Mouse (Mus musculus): ENCODE measurements around the gene Tnfrsf4. TPM values are rescaled to one million over a fixed set of nuclear protein-coding genes. Genes with fewer than 3 reads are reported as not detected.

The Tnfrsf4 gene
- total RNA-seq (2022): 1 to 10 TPM; 1.0 to 3.0 (median 2.0) TPM

DNA sequence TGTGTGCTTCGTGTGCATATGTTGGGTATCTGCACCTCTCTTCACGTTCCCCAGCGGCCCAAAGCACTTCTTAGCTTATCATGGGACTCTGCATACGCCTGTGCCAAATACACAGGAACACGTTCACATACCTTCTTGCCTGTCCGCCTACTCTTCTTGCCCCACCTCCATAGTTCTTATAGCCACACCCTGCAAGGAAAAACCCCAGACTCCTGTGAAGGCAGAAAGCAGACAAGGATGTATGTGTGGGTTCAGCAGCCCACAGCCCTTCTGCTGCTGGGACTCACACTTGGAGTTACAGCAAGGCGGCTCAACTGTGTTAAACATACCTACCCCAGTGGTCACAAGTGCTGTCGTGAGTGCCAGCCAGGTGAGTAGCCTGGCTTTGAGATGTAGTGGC, at the start of gene Tnfrsf4:
Tnfrsf4 (plus strand) TSS at position 207 of the 400 bp plus-strand sequence.
- DNase-seq: no peak

DNA sequence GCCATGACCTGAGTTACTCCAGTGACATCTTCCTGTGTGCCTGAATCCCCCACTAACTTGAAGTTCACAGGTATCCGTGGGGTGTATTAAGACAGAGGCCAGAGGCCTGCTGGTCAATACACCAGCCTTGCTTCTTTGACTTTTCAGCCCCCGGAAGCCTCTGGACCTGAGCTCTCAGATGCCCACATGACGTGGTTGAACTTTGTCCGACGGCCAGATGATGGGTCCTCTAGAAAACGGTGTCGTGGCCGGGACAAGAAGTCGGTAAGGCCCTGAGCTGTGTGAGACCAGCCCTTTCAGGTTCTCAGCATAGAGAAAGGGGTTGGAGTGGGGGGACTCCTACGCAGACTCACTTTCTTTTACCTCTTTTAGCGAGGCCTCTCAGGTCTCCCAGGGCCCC, 49.2 kb upstream of the Tnfrsf4 start:
- DNase-seq: no peak

DNA sequence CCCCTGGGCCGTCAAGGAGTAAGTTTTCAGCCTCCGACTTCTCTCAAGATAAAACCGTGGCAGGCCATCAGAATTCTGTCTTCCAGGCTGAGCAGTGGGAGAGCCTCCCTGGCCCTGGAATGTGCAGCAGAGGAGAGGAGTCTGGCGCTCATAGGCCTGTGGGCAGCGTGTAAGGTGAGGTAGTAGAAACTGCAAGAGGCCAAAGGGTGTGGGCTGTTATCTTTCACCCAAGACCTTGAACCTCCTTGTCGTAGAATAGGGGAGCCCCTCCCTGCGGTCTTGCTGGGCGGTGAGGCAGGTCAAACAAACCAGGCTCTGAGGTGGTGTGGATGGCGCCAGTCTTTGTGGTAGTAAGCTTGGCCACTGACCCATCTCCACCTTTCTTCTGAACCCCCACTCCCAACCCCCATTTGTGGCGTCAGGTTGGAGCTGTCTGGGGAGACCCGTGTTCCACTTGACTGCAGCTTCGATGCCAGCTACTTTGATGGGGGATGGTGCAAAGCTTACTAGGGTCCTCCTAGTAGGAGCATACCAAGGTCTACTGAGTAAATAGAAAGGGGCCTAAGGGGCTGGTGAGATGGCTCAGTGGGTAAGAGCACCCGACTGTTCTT, 44.5 kb upstream of the Tnfrsf4 start:
- no peak for DNase-seq

DNA sequence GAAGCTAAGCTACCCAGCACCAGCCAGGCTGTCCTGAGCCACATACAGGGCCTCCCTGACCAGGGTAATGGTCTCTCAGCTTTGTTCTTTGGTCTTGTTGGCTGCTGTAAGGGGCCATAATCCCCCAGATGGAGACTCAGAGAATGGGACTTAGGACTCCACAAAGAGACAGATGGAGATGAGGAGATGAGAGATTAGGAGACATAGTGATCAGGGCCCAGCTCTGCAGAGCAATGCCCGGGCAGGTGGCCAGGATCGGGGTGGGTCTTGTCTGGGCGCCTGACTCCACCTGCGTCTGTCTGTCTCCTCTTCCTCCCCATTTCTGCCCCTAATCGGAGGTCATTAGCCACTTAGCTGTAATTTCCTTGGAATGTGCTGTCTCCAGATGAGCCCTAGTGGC, 43.4 kb upstream of the Tnfrsf4 start:
- no peak for DNase-seq

DNA sequence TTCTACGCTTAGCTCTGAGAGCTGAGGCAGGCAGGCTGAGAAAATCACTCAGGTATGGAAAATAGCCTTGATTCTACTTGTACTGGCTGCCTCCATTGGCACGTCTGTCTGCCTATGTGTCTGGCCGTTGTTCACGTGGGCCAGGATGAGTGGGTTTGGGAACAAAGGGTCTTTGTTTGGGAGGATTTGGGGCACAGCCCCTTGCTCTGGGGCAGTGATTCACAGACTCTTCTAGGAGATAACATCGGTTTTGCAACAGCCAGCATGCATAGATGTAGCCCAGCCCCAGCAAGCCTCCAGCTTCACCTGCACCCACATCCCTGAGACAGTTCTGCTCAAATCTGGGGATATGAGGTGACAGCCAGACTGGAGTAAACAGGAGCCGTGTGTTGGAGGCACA, 41.0 kb upstream of the Tnfrsf4 start:
- no peak for DNase-seq

DNA sequence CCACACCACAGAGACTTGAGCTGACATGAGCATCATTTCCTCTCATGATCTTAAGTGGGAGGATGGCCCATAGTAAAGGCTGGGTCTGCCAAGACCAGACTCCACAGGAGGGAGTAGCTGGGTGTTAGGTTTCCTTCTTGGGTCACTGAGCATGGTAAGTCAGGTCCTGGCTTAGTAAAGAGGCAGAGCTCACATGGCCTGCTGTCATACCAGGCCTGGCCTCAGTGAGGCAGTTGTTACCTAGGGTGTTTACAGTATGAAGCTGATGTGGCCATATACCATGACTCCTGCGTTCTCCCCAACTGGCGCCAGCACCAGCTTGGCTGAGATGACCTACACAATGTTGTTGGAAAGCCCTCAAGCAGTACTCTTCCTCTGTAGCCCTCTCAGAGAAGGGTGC, 40.4 kb upstream of the Tnfrsf4 start:
- no peak for DNase-seq

DNA sequence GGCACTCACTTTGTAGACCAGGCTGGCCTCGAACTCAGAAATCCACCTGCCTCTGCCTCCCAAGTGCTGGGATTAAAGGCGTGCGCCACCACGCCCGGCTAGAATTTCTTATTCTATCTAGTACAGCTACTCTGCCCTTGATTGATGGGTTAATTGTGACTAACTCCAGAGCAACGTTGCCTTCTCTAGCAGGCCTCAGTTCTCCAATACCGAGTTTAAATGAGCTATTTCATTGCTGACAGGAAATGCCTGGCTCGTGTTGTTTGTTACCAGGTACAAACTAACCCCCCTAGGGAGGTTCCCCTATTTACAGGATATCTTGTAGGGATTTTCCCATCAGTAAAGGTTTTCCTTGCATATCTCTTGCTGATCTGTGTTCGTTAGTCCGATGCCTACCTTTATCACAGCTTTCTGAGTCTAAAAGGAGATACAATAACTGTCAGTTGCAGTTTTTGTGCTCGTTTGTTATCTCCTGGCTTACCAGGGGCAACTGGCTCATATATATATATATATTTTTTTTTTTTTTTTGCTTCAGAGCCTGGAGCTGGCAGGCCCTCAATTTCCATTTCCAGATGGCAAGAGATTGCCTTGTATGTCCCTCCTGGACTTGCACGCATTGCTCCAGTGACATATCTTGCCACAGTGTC, 32.1 kb upstream of the Tnfrsf4 start:
- no peak for DNase-seq

DNA sequence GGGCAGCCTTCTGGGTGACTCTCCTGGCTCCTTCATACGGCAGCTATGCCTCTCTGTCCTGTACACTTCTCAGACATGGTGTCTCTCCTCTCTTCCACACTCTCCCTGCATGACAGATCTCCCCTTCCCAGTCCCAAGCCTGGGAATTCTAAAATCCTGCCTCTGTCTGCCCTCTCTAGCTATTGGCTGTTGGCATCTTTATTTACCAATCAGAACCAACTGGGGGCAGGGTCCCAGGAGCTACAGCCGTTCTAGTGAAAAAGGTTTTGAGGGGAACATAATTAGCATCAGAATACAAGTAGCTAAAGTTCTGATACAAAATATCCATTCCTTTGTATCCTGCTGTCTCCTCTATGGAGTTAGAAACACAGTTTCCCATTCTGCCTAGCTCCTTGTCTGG, 29.9 kb upstream of the Tnfrsf4 start:
- DNase-seq: no peak

DNA sequence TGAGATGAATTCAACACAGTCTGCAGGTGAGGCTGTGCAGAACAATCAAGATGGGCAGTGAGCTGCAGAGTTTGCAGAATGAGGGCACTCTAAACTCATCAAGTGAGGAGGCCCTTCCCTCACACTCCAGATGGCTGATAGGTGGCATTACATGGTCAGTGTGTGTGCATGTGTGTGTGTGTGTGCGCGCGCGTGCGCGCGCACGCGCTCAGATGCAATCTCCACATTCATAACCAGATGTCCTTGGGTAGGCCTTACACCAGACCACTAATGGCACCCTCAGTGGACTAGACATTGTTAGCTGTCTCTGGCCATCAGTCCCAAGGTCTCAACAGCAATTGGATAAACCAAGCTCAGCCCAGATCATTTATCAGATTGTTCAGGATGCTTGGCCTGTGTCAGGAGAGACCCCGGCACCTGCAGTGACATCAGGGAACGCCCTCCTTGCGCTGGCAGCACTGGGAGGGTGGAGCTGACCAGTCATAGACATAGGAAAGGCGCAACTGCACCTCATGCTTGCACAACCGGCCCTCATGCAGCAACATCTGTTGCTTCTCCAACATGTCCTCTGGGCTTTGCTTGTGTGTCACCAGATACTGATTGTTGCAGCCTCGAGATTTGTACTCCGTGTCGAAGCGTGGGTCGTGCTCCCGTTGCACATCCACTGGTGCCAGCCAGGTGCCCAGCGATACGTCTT, 22.3 kb upstream of the Tnfrsf4 start:
- no peak for DNase-seq

DNA sequence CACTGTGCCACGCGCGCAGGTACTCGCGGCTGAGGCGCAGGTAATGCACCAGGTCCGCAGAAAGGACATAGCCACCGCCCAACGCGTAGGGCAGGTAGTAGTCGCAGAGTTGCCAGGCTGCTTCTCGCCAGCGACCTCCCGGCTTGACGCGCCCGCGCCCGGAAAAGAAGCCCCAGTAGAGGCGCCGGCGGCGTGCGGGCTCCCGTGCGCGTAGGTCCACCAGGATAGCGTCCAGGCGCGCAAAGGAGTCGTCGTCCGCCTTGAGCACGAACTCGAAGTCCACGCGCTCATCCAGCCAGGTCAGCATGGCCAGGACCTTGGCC, 21.8 kb upstream of the Tnfrsf4 start:
- peak; percentile 58 for DNase-seq

DNA sequence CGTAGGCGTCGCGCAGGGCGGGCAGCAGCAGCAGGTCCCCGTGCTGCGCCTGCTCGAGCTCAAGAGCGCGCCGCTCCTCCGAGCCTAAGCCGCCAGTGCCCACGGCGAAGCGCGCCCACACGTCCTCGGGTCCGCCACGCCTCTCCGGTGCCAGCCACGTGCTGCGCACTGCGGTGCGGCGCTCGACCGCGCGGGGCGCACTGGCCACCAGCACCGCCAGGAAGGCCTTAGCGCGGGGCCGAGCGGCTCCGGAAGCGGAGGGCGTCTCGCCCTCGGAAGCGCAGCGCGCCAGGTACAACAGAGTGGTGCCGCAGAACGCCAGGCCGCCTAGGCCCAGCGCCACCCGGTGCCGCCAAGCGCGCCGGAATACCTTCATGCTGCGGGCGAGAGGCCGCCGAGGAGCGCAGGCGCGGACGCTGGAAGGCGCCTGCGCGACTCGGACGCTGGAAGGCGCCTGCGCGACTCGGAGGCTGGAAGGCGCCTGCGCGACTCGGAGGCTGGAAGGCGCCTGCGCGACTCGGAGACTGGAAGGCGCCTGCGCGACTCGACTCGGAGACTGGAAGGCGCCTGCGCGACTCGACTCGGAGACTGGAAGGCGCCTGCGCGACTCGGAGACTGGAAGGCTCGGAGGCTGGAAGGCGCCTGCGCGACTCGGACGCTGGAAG, 21.3 kb upstream of the Tnfrsf4 start, which contains the start of the genes B3galt6 and Sdf4:
B3galt6 (minus strand) TSS at position 409 of the 665 bp plus-strand sequence.
Sdf4 (plus strand) TSS at position 632 of the 665 bp plus-strand sequence.
- peak; percentile 75 for DNase-seq

DNA sequence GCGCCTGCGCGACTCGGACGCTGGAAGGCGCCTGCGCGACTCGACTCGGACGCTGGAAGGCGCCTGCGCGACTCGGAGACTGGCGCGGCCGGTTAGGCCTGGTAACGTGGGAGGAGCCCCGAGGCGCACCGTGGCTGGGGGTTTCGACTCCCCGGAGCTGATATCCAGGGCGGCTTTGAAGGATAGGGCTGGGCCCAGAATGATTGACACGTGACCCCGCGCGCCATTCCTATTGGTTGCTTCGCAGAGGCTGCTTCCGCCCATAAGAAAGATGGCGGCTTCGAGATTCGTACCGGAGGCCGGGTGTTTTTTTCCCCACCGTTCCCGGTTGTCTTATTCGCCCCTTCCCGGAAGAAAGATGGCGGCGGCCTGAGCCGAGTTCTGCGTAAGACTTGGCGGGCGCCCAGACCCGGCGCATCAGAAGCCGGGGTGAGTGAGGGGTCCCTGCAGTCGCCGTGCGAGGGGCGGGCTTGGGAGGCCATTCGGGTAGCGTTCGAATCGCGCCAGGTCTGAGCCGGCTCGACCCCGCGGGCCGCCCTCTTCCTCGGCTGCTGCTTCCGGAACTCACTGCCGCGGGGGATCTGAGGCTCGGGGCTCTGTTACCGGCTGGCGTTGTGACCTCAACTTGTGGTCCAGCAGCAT, 20.6 kb upstream of the Tnfrsf4 start:
- peak; percentile 94 for DNase-seq

DNA sequence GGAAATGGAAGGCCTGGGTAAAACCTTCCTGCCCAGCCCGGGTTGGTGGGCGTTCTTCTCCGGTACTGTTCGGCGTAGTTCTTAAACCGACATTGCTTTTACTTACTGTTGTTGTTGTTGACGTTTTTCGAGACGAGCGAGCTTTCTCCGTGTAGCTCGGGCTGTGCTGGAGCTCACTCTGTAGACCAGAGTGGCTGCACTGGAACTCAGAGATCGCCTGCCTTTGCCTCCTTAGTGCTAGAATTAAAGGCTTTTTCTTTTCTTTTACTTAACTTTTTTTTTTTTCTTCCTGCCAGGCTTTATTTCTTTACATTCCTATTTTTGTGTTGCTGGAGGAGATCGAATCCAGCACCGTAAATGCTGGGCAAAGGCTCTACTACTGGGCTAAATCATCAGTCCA, 20.0 kb upstream of the Tnfrsf4 start:
- no peak for DNase-seq

DNA sequence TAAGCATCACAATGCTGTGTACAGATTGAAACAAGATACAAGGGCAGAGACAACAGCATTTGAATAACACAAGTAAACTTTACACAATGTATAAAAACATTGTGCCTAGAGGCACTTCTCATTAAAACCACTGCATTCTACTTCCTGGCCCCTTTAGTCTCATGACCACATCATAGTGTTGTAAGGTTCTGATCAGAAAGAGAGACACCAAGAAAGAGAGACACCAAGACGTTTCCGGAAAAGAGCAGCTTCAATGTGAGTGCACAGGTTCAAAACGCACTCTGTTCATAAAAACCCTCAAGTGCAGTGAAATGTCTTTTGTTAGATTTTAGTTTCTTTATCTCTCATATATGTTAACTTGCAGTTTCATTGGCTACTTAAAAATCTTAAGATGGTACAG, 9.5 kb upstream of the Tnfrsf4 start:
- DNase-seq: no peak

DNA sequence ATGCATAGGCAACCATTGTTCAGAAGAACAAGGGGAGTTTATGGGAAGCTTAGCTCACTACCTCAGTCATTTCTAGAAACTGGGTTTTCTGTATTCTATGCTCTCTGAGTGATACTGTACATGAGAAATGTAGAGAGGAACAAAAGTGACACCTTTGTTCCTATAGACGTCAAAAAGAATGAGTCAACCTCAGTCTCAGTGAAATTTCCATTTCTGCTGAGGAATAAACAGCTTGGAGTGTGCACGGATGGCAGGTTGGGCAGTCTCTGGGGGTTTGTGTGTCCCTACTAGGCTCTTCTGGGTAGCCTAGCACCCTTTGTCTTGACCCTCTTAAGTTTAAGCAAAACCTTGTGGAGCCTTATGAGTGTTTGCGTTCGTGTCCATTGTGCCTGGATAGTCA, 5.3 kb upstream of the Tnfrsf4 start:
- DNase-seq: no peak

DNA sequence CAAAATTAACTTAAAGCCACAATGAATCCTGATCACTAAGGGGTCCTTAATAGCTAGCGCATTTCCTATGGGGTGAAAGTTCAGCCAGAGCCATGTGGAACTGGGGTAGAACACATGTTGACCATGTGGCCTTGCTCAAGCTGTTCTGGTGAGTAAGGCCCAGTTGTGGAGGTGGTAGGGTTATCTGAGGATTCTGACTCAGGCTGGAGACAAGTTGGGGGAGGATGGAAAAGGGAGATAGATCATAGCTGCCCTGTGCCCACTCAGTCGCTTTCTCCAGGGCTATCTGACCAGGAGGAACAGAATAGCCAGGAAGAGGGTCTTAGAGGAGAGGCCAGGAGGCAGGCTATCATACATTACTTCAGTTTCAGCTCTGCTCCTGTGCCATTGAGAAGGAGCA, 793 bp downstream of the Tnfrsf4 start:
- peak; percentile 45 for DNase-seq

DNA sequence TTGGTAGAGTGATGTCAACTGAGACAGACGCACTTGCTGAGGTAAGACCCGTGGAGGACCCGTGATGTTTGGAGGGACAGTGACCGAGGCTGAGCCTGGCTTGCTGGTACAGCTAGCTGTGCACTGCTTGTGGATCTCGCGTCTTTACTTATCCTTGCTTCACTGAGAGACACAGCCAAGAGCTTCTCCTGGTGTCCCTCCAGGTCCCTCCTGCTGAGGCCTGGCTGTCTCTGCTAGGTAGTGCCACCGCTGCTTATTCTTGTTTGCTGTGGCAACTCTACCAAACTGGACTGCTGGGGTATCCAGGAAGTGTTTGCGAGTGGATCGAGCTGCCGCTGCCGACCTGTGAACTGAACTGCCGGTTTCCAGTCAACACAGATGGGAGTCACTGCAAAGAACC, 6.1 kb downstream of the Tnfrsf4 start:
- DNase-seq: no peak

DNA sequence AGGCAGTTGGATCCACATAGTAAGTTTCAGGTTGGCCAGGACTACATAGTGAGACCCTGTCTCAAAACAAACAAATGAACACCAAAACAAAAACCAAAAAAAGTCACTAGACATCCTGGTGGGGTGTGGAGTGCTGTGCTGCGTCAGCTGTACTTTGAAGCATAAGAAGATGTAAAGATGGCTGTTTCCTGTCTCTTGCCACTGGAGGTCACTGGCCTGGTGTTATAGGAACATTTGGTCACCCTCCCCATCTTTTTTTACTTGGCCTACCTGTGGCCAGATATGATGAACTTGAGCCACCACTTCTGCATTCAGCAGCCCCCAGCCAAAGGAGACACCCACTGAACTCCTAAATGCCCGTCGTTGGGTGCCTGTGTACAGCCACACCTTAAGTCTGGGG, 7.7 kb downstream of the Tnfrsf4 start:
- no peak for DNase-seq

DNA sequence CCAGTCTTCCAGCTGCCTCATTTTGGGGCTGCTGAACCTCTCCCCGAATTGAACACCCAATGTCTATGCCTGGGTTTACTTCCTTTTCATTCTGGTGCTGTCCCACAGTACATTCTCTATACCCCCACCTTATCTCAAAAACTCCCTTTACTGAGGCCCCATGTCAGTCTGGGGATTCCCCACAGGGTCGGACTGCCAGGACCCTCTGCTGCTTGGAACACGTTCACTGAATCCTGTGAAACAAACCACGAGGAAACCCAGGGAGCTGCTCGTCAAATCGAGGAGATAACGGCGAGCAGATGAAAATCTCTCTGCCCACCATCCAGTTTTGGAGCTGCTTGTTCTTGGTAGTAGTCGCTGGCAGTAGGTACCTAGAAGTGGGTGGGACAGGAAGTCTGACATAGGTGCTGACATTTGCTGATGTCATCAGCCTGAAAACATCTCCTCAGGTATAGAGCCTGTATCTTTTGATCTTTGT, 8.3 kb downstream of the Tnfrsf4 start:
- DNase-seq: no peak

DNA sequence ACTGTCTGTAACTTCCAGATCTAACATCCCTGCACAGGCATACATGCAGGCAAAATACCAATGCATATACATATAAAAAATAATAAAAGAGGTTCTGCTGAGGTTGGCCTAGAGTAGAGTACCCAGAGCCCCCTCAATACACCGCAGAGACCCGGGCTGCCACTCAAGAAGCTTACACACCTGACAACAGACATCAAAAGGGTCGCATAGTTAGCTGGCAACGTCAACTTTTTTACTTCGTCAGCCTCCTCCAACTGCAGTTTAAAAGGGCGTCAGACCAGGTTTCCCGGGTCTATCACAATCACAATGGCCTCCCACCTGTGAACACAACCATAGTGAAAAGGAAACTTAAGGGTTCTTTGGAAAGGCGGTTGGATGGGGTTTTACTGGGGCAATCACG, 9.9 kb downstream of the Tnfrsf4 start:
- no peak for DNase-seq

DNA sequence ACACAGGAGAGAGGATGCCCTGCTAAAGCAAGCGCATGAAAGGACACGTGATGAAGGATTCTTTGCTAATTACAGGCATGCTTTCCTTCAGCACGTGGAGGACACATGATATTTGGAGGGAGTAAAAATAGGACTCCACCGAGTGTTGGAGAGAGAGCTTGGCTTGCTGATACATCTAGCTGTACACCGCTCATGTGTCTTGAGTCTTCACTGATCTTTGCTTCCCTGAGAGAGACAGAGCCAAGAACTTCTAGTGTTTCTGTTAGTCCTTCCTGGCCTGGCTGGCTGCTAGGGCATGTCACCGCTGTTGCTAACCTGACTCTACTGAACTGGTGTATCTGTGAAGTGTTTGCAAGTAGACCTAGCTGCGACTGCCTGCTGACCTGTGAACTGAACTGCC, 10.5 kb downstream of the Tnfrsf4 start:
- no peak for DNase-seq

DNA sequence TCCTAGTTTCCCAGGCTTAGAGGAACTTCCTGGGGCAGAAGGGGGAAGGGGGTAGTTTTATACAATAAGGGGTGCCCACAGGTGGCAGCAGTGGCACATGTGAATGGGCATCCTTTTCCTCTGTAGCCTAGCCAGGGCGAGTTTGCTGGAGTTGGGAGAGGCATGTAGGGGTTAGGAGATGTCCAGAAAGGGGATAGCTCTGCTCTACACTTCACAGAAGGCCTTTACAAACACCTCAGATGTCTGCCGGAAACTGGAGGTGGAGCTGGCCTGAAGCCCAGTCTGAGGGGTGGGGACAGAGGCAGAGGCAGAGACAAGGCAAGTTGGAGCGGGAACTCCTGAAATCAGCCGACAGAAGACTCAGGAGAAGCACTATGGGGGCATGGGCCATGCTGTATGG, 12.4 kb downstream of the Tnfrsf4 start, which contains the start of gene Tnfrsf18:
Tnfrsf18 (plus strand) TSS at position 152 of the 400 bp plus-strand sequence.
- DNase-seq: no peak

DNA sequence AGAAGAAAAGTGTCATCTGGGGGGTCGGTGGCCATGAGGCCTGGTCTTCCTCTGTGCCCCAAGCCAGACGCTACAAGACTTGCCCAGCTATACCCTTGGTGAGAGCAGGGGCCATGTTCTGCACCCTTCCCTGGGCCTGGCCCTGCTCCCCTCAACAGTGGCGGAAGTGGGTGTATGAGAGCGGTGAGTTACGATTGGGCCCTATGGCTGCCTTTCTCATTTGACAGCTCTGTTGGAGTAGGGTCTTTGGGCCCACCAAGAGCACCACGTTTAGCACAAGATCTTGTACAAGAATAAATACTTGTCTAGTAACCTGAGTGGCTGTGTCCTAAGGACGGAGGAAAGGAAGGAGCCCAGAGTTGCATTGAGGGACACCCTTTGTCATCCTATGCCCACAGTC, 14.9 kb downstream of the Tnfrsf4 start:
- no peak for DNase-seq
